Mouse (Mus musculus) ES-E14 (cell line): ENCODE results near the gene Cd151.

Experiments used
- MAFK ChIP-seq: IDR thresholded peaks from 2 replicates; pipeline ENCODE4 v1.6.1; 2014; ENCODE audit warnings: mild to moderate bottlenecking, low read depth, low read length, inconsistent platforms; ENCODE audit not compliant: insufficient read depth
- ZC3H11A ChIP-seq: IDR thresholded peaks from 2 replicates; pipeline ENCODE4 v1.6.1; 2012; ENCODE audit warnings: low read depth, mild to moderate bottlenecking, inconsistent platforms, low read length, borderline replicate concordance

DNA sequence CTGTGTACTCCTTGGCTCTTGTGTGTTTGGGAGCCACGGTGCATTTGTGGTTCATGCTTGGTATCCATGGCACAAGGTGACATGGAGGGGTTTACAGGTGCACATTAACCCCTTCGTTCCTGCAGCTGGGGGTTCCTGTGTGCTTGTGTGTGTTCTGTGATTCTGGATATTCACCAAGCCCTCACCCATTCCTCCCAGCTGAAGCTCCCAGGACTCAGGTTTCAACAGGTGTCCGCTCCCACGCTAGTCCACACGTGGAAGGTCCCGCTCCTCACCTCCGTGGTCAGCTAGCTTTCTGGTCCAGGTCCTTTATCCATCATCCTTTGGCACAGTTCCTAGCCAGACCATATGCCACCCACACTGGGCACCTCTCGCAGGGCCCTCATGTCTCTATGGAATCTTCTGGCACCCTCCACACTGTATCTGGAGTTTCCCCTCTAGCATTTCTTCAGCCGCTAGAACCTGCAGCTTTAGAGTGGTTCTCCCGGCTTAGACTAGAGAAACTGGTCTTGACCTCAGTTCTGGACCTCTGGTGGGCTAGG lies 514 bp upstream of the Cd151 start:
- TF ChIP-seq ZC3H11A (no peak), MAFK (no peak)
